Mouse (Mus musculus): Measurements from ENCODE around the gene Edil3. TPM values are rescaled to one million over a fixed set of nuclear protein-coding genes. Genes with fewer than 3 reads are reported as not detected.

Gene Edil3
- polyA plus RNA-seq, 1 experiment from 2014 or later = 54.5 TPM

DNA sequence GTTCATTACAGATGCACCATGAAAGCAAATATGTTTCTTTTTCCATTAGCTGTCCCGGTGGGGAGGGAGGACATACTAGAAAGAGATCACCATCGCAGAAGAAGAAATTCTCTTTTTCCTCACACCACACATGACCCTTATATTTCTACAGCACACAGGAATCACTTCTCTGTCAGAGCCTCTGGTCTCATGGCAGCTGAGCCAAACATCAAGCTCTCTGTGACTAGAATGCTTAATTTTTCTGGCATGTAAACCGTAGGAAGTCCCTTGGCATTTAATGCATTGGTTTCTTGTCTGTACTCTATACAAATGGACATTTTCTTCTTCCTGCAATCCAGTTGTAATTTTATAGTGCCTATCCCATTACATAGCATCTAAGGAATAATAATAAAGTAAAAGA is 330.6 kb downstream of the Edil3 start:
- no peak for ATAC-seq (ENCODE audit: low FRiP score, low read depth)

DNA sequence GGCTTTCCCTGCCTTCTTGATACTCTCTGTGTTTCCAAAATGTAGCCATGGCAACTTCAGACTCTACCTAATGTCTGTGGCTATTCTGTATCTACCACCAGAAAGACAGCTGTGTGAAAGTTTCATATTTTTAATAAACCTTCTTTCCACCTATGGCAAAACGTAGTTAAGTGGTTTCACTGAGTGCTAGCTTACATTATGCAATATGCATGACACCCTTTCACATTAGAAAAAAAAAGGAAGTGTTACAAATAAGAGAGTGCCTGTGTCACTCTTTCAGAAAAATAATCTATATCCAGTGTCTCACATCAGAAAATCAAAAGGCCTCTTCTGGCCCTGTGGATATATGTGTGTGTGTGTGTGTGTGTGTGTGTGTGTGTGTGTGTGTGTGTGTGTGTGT is 346.7 kb downstream of the Edil3 start:
- Histone ChIP-seq H3K9ac (replicated peaks) (no peak overlapping the region), H3K9me3 (no peaks in the 10 kb centered on the region), H3K4me1 (no peaks in the 10 kb centered on the region), H3K27ac (replicated peaks) (no peak overlapping the region), H3K4me2 (replicated peaks) (no peak overlapping the region), H3K36me3 (no peaks in the 10 kb centered on the region), H3K27me3 (no peaks in the 10 kb centered on the region), H3K4me3 (no peak overlapping the region)
- ATAC-seq (ENCODE audit: low FRiP score, low read depth) = no peak
- 71% methylated on average over 1 of the region's 1 CpGs for WGBS

More for the DNA sequence above, 330.6 kb downstream of the Edil3 start:
- Histone ChIP-seq H3K27me3 (no peaks in the 10 kb centered on the region), H3K4me2 (replicated peaks) (no peak overlapping the region), H3K36me3 (no peaks in the 10 kb centered on the region), H3K9ac (replicated peaks) (no peak overlapping the region), H3K4me1 (no peaks in the 10 kb centered on the region), H3K4me3 (no peak overlapping the region), H3K9me3 (no peaks in the 10 kb centered on the region), H3K27ac (replicated peaks) (no peak overlapping the region)
- WGBS = 69% methylated on average over 3 of the region's 3 CpGs

DNA sequence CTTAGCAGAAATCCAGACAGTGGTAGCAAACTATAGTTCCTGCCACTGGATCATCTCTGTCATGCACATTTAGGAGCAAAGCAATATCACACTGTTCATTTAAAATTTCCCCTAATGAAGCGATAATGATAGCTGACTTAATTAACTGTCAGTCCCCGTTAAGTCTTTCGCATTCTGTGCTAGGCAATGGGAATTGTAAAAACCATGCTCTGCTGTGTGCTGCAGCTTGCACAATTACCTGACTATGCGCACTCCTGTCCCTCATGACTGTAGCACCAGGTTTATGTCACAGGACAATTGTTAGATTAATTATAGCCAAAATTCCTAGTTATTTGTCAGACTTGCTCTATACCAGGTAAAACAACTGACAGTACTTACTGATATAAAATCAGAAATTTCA is 348.8 kb downstream of the Edil3 start:
- Histone ChIP-seq H3K27me3 (no peaks in the 10 kb centered on the region), H3K9ac (replicated peaks) (no peak overlapping the region), H3K27ac (replicated peaks) (no peak overlapping the region), H3K4me2 (replicated peaks) (no peak overlapping the region), H3K4me3 (no peak overlapping the region), H3K4me1 (no peaks in the 10 kb centered on the region), H3K9me3 (no peaks in the 10 kb centered on the region), H3K36me3 (no peaks in the 10 kb centered on the region)
- WGBS = 89% methylated on average over 4 of the region's 4 CpGs
- no peak for ATAC-seq (ENCODE audit: low FRiP score, low read depth)

DNA sequence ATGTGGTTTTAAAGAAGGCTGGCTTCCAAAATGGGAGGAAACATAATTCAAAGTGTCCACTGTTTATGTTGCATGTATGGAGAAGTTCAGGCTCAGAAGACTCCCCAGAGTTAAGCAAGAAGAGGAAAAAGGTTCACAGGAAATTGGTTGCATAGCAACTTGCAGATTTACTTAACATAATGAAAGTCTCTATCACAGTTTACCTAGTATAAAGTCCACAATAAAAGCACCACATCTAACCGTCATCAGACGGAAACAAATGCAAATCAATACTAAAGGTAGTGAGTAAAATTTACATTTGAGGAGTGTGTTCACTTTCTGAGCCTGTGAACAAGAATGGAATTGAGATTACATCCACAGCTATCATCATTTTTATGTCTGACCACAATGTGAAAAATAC is 353.9 kb downstream of the Edil3 start:
- Histone ChIP-seq H3K36me3 (no peaks in the 10 kb centered on the region), H3K9ac (replicated peaks) (no peak overlapping the region), H3K4me3 (no peak overlapping the region), H3K4me1 (no peaks in the 10 kb centered on the region), H3K9me3 (no peaks in the 10 kb centered on the region), H3K27ac (replicated peaks) (no peak overlapping the region), H3K4me2 (replicated peaks) (no peak overlapping the region), H3K27me3 (no peaks in the 10 kb centered on the region)
- 72% methylated on average over 2 of the region's 2 CpGs for WGBS
- no peak for ATAC-seq (ENCODE audit: low FRiP score, low read depth)

DNA sequence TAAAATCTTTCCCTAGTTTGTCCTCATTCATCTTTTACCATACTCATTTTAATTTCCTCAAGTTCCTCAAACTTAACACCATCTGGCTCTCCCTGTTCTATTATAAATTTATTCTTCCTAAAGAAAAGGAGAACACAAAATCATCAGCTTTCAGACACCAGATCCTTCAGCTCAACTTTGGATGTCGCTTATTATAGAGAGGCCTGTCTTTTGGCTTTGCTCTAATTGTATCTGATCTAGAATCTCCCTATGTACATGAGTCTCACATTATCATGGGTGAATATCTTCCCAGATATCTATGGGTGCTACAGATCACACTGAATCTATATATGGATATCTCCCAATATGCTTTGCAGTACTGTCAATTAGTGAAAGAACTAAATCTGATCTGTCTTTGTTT is 367.8 kb downstream of the Edil3 start:
- Histone ChIP-seq H3K4me3 (no peak overlapping the region), H3K36me3 (no peaks in the 10 kb centered on the region), H3K27ac (replicated peaks) (no peak overlapping the region), H3K9me3 (no peaks in the 10 kb centered on the region), H3K27me3 (no peaks in the 10 kb centered on the region), H3K4me2 (replicated peaks) (no peak overlapping the region), H3K9ac (replicated peaks) (no peak overlapping the region), H3K4me1 (no peaks in the 10 kb centered on the region)
- ATAC-seq (ENCODE audit: low FRiP score, low read depth) = no peak
- 93% methylated on average over 1 of the region's 1 CpGs for WGBS

DNA sequence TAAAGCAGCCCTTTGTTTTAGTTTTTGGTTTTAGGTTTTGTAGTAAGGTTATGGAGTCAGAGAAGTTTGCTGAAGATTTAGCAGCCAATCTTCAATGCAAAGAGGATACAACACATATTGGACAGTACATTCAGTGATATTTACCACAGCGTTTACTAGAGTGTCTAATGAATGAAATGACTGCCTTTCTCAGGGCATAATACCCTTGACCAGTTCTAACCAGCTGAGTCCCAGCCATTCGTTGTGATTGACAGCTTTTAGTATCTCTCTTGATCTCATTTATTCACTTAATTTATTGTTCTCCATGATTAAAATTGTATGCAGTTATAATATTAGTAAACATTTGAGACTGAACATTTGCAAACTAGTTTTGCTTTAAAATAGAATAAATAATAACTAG is 375.7 kb downstream of the Edil3 start:
- Histone ChIP-seq H3K9ac (replicated peaks) (no peak overlapping the region), H3K27ac (replicated peaks) (no peak overlapping the region), H3K36me3 (no peaks in the 10 kb centered on the region), H3K4me3 (no peak overlapping the region), H3K4me2 (replicated peaks) (no peak overlapping the region), H3K9me3 (no peaks in the 10 kb centered on the region), H3K27me3 (no peaks in the 10 kb centered on the region), H3K4me1 (no peaks in the 10 kb centered on the region)
- WGBS = 49% methylated on average over 2 of the region's 2 CpGs
- peak; percentile 65; the same call in 1 of the 2 replicates for ATAC-seq (ENCODE audit: low FRiP score, low read depth)

DNA sequence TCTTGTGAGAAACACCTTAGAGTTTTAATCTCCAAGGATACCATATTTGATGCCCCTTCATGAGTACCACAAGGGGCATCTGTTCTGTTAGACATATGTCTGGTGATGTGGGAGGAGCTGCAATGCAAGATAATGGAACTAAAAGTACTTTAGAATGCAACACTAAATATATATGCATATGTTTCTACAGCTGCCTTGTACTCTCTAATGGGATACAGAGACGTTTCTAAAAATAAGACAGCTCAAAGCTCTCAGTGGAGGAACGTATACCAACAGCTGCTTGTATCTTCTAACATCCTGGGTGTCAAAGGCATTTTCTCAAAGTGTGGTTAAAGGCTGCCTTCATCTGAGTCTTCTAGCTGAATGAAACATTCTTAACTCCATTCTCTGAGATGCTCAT is 378.0 kb downstream of the Edil3 start:
- whole genome bisulfite sequencing = 83% methylated on average over 2 of the region's 2 CpGs
- Histone ChIP-seq H3K36me3 (no peaks in the 10 kb centered on the region), H3K27me3 (no peaks in the 10 kb centered on the region), H3K9ac (replicated peaks) (no peak overlapping the region), H3K27ac (replicated peaks) (no peak overlapping the region), H3K4me2 (replicated peaks) (no peak overlapping the region), H3K4me3 (no peak overlapping the region), H3K9me3 (no peaks in the 10 kb centered on the region), H3K4me1 (no peaks in the 10 kb centered on the region)
- ATAC-seq (ENCODE audit: low FRiP score, low read depth) = no peak

DNA sequence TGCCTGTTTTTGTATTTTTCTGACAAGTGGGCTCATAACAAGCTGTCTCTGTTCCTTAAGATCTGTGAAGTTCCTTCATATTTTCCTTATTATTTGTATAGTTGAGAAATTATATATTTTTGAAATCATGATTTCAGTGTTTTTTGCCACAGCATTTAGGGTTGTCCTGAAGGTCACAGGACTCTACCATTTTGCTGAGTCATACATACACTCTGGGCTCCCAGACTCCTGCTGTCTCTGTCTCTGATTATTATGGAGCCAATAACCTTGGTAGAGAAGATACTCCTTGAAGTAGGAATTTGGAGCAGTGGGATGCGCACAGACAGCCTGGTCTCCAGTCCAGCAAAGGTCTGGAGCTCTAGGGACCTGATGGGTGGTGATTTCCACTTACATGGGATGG is 416.8 kb downstream of the Edil3 start:
- H3K4me1 ChIP-seq = no peaks in the 10 kb centered on the region

DNA sequence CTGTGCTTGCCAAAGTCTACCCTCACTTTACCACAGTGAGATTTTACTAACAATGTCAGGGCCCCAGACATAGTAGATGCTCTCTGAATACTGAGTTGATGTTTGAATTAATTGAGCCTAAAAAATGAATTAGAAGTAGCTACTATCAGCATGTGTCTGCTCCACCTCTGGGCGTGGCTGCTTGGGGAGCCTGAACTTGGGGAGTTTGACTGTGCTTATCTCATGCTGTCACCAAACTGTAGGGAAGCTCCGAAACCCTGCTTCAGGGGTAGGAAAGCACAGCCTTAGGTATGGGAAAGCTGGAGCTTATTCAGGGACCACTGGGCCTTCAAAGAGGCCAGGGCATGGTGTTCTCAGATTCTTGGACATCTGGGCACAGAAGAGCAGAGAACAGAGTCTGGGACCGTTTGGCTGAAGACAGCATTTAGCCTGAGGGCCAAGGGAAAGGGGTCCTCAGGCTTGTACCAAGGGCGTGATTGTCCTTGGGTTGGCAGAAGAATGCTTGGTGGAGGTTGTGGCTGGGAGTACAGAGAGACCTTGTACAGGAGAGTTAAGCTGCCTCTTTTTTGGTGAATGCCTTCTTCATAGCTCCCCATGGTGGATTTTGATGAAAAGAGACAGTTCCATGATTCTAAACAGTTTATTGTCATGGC is 432.8 kb downstream of the Edil3 start:
- no peak for ATAC-seq (ENCODE audit: low FRiP score, low read depth)

More for the DNA sequence above, 416.8 kb downstream of the Edil3 start:
- Histone ChIP-seq H3K27ac (replicated peaks) (no peak overlapping the region), H3K36me3 (no peaks in the 10 kb centered on the region), H3K4me3 (no peak overlapping the region), H3K9ac (replicated peaks) (no peak overlapping the region), H3K27me3 (no peaks in the 10 kb centered on the region), H3K9me3 (no peaks in the 10 kb centered on the region), H3K4me2 (replicated peaks) (no peak overlapping the region)
- no peak for ATAC-seq (ENCODE audit: low FRiP score, low read depth)
- 100% methylated on average over 1 of the region's 1 CpGs for WGBS

DNA sequence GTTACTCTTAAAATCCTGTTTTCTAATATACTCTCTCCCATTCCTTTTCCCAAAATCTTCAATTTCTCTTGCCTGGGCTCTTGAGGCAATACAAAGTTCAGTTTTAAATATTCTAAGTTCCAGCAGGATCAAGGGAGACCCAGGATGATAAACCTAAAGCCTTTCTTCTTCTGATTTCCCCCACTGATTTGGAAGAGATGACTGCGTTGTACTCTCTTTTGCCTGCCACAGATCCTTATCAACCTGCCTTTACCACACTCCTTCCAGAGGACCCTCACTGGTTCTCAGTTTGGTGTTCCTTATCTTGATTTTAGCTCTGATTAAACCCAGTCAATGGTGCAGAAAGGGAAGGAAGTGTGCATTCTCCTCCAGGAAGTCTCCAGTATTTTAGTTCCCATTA is 435.6 kb downstream of the Edil3 start:
- H3K36me3 ChIP-seq = no peaks in the 10 kb centered on the region
- H3K9ac ChIP-seq (replicated peaks) = no peak overlapping the region
- H3K27ac ChIP-seq (replicated peaks) = no peak overlapping the region
- no peaks in the 10 kb centered on the region for H3K4me1 ChIP-seq
- WGBS = 84% methylated on average over 1 of the region's 1 CpGs
- no peak for ATAC-seq (ENCODE audit: low FRiP score, low read depth)
- no peaks in the 10 kb centered on the region for H3K27me3 ChIP-seq
- H3K4me3 ChIP-seq = no peak overlapping the region
- no peaks in the 10 kb centered on the region for H3K9me3 ChIP-seq
- no peak overlapping the region for H3K4me2 ChIP-seq (replicated peaks)

More for the DNA sequence above, 432.8 kb downstream of the Edil3 start:
- no peak overlapping the region for H3K4me2 ChIP-seq (replicated peaks)
- H3K9ac ChIP-seq (replicated peaks) = no peak overlapping the region
- H3K9me3 ChIP-seq = no peaks in the 10 kb centered on the region
- WGBS = 82% methylated on average over 4 of the region's 4 CpGs
- H3K4me1 ChIP-seq = no peaks in the 10 kb centered on the region
- H3K27me3 ChIP-seq = no peaks in the 10 kb centered on the region
- H3K36me3 ChIP-seq = no peaks in the 10 kb centered on the region
- no peak overlapping the region for H3K4me3 ChIP-seq
- H3K27ac ChIP-seq (replicated peaks) = no peak overlapping the region

DNA sequence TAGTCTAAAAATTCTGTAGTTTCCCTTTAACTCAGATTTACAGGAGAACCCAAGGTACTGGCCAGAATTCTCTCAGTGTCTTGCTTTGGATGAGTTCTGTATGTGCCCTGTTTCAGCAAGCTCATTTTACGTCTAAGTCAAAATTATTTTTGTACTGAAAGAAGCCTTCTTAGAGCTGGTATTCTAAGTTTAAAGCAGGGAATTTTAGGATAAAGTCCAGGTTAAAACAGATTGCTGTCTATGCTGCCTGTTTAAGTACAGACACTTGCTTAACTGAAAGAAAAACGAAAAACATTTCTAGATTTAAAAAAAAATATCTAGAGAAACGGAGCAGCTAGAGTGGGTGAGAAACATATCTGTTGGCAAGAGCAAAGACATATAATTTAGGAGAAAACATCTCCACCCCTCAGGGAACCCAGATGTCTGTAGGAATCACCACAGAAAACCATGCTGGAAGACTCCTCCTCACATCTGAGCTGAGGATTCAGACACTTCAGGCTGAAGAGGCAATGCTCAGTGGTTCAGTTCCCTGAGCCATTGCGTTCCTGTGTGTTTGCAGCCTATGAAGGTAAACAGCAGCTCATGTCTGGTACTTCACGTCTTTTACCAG is 465.5 kb downstream of the Edil3 start:
- Histone ChIP-seq H3K4me3 (no peak overlapping the region), H3K4me1 (no peaks in the 10 kb centered on the region), H3K36me3 (no peaks in the 10 kb centered on the region), H3K9ac (replicated peaks) (no peak overlapping the region), H3K27me3 (no peaks in the 10 kb centered on the region), H3K4me2 (replicated peaks) (no peak overlapping the region), H3K27ac (replicated peaks) (no peak overlapping the region), H3K9me3 (no peaks in the 10 kb centered on the region)
- 83% methylated on average over 5 of the region's 5 CpGs for WGBS
- no peak for ATAC-seq (ENCODE audit: low FRiP score, low read depth)

DNA sequence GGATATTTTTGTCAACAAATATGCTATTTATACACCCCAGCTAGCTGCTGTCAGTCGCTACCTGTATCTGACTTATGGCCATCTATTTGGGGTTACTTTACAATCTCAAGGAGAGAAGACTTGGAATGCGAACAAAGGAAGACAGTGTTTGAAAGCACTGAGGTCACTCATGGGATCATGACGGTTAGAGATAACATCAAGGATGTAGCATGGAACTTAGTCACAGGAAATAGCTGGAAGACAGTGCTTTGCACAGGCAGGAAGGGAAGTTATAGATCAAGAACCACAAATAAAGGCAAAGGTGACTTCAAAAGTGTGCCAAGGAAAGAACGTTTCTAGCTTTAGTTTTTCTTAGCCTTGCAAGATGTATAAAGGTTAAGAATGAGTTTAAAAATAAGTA is 466.9 kb downstream of the Edil3 start:
- WGBS = 82% methylated on average over 4 of the region's 4 CpGs
- Histone ChIP-seq H3K4me2 (replicated peaks) (no peak overlapping the region), H3K9me3 (no peaks in the 10 kb centered on the region), H3K9ac (replicated peaks) (no peak overlapping the region), H3K4me1 (no peaks in the 10 kb centered on the region), H3K4me3 (no peak overlapping the region), H3K27me3 (no peaks in the 10 kb centered on the region), H3K27ac (replicated peaks) (no peak overlapping the region), H3K36me3 (no peaks in the 10 kb centered on the region)
- ATAC-seq (ENCODE audit: low FRiP score, low read depth) = no peak

DNA sequence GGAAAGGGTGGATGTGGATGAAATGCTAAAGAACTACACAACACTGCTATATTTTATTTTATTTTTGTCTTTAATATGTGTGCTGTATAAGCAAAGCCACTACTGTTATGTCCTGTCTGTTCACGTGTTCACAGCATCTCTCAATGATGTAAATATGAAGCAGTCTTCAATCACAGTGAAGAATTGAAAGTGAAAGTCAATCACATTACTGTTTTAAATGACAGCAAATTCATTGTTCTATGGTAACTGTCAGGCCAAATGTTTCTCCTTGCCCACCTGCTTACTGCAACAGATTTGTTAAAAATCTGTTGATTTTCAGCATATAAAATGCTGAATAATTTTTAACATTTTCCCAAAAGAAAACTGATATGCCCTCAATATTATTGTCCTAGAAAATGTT is 499.9 kb downstream of the Edil3 start:
- 66% methylated on average over 1 of the region's 1 CpGs for WGBS
- Histone ChIP-seq H3K4me1 (no peaks in the 10 kb centered on the region), H3K4me3 (no peak overlapping the region), H3K9ac (replicated peaks) (no peak overlapping the region), H3K27me3 (no peaks in the 10 kb centered on the region), H3K36me3 (no peaks in the 10 kb centered on the region), H3K9me3 (no peaks in the 10 kb centered on the region), H3K4me2 (replicated peaks) (no peak overlapping the region), H3K27ac (replicated peaks) (no peak overlapping the region)
- no peak for ATAC-seq (ENCODE audit: low FRiP score, low read depth)
